Mouse (Mus musculus) CD8-positive naive resting alpha-beta T cell, adult 2 months (primary cell): Measurements from ENCODE around the gene Gm3854.
"Not testable (repeated sequence)": the region's sequence is repeated elsewhere in the genome, so short reads cannot be mapped to it uniquely, and the experiment has no call there.

Source experiments
- DNase-seq, 2 experiments: peaks; one replicate each; pipeline ENCODE4 v3.0.0; 2022; ENCODE audit warnings: low read depth in 2 of 2, low spot score in 2 of 2

Gm3854 gene

DNA sequence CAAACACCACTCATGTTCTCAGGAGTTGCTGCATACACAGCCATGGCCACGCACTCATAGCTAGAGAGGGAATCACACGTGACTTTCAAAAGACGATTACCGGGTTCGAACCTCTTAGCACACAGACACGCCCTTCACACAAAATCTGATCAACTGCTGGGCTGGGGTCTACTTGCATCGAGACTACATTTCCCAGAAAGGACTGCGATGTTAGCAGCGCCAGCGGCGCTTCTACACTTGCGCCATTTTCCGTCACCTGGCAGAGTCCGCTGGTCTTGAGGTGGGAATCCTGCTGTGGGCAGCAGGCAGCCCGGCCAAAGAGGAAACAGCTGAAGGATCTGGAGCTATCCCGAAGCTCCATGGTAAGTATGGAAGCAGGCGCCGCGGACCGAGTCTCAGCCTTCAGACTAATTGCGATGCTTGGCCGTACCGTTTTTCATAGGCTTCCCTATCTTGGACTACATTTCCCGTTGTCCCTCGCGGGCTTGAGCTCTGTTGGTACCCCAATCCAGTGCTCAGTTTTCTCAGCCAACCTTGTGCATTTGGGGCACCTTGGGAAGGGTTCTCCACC, at the start of gene Gm3854:
Gene Gm3854 (plus strand): TSS at position 259 of the 571 bp plus-strand sequence.
- DNase-seq: no peak

DNA sequence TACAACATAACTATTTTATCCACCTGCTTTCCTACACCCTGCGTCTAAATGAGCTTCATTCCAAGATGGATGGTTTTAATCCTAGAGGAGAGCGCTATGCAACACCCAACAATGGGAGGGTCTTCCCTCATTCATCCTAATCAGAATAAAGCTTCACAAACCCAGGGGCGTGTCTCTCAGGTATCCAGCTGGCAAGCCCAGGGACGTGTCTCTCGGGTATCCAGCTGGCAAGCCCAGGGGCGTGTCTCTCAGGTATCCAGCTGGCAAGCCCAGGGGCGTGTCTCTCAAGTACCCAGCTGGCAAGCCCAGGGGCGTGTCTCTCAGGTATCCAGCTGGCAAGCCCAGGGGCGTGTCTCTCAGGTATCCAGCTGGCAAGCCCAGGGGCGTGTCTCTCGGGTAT, 42.8 kb upstream of the Gm3854 start:
- DNase-seq: not testable (repeated sequence)

DNA sequence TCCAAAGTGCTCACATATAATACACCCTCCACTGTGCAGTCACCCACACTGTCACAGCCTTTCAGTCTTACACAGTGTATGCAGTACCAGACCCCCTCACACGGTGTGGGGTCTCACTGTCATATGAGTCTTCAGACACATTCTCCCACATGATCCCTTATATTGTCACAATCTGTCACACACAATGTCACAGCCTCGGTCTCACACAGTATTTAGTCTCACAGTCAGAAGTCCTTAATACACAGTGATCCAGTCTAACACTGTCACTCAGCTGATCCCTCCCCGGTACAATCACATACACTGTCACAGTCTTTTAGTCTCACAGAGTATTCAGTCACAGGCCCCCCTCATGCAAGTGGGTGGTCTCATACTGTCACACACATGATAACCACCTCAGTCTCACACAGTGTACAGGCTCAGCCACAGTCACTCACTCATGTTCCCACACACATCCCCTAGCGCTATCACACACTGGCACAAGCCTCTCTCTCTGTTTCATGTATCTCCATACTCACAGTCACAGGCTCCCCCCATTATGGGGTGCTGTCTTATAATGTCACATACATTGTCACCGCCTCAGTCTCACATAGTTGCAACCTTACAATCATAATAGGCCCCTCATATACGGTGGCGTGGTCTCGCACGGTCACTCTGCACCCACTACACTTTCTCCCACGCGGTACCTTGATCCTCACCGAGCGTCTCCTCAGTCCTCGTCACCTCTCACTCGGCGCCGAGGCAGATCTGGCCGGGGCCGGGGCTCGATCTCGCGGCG, 12.9 kb upstream of the Gm3854 start:
- no peak for DNase-seq

DNA sequence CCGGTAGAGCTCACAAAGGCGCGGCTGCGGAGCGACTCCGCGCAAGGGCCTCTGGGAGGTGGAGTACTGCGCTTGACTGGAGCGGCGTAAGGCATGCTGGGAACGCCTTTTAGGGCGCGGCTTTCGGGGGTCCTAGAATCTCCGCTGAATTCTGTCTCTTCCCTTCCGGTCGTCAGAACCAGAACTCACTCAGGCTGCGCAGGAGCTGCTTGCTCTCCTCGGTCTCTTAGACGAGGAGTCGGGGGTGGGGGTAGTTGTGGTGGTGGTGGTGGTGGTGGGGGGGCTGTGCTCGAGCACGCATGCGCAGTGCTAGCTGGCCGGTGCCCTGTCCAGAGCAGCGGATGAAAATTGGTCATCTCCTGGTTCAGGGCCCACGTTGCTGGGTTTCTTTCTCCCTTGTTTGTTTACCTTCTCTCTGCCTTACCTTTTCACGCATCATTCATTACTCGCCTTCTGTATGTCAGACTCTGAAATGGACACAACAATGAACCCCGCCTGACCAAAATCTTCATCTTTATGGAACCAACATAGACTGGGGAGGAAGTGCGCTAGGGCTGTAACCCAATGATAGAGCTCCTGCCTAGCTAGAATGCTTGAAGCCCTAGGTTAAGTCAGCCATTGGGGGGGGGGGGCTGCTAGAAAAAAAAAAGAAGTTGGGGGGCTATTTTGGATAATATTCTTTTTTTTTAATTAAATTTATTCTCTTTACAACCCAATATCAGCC, 12.2 kb upstream of the Gm3854 start, which contains the start of gene Zfp583:
Gene Zfp583 (minus strand): TSS at position 53 of the 724 bp plus-strand sequence.
- peak; percentile 43 to 59 for DNase-seq

DNA sequence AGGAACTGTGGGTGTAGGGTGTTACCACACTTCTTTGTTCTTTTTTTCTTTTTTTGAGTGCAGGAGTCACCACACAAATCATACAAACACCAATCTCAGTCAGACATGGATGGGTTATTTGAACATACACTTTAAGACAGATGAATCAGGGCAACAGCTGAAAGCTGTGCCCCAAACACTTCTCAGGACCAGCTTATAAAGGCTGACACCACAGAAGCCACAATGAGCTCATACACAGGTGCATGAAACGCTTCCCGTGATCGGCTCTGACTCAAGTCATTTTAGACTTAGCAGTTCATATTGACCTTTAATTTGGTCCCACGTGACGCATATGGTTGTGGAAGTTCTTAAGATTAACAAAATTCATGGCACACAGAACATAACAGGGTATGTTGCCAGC, 3.7 kb upstream of the Gm3854 start:
- DNase-seq: no peak

DNA sequence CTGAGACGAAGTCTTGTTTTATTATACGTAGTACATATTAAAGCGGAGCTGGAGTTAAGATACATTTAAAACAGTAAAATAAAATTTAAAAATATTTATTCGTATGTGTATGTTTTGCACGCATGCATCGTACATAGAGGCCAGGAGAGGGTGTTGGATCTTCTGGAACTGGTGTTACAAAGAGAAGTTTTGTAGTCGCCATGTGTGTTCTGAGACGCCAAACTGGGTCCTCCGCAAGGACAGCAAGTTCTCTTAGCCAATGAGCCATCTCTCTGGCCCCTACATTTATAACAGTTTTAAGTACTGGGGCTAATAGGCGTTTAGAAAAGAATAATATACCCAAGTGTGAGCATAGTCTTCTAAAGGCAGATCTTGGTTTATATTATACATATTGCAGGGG, 565 bp downstream of the Gm3854 start:
- no peak for DNase-seq

DNA sequence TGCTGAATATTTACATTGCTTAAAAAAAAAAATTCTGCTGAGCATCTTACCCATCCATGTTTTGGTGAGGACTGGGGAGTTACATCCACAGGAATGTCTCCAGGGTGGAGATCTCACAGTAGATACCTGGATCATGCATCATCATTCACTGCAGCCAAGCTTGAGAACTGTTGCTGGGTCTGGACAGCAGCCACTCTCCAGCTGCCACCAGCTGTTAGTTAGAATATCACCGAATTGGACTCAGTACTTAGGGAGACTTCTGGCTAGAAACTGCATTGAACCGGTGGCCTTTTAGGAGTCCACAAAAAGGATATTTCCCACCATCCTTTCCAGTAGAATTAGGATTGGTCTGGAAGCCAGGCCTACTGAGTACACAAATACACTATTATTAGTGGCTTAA, 14.6 kb downstream of the Gm3854 start:
- DNase-seq: no peak

DNA sequence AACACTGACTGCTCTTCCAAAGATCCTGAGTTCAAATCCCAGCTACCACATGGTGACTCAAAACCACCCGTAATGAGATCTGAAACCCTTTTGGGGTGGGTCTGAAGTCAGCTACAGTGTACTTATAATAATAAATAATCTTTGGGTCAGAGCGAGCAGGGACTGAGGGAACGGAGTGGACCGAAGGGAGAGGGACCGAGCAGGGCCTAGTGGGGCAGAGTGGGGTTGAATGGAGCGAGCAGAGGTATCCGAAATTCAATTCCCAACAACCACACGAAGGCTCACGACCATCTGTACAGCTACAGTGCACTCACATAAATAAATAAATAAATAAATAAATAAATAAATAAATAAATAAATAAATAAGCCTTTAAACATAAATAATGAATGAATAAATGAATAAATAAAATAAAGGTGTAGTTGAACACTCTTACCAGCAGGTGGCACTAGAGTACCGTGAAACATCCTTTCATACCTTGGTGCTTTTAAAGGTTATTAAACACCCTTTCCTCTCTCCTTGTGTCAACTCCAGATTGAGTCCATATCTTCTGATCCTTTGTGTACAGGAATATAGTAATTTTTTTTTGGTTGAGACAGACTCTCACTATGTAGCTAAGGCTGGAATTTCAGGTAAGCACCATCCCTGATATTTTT, 15.5 kb downstream of the Gm3854 start:
- DNase-seq: peak in 1 of 2 experiments; percentile 41

DNA sequence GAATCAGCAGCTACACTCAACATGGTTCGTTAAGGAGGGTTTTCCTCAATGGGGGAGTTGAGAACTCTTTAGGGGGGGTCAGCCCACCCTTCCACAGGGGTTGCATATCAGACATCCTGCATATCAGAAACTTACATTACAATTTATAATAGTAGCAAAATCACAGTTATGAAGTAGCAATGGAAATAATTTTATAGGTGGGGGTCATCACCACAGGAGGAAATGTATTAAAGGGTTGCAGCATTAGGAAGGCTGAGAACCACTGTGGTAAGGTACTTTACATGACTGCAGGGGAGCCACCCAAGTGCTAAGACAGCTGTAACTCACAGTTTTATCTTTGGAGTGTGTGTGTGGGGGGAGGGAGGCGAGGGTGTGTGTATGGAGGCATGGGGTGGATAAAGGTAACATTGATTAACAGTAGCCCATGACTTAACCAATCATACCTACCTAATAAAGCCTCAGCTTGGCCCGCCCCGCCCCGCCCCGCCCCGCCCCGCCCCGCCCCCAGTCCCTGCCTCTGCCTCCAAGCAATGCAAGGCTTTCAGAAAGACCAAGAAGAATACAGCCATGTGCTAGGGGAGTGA, 17.0 kb downstream of the Gm3854 start:
- DNase-seq: no peak

DNA sequence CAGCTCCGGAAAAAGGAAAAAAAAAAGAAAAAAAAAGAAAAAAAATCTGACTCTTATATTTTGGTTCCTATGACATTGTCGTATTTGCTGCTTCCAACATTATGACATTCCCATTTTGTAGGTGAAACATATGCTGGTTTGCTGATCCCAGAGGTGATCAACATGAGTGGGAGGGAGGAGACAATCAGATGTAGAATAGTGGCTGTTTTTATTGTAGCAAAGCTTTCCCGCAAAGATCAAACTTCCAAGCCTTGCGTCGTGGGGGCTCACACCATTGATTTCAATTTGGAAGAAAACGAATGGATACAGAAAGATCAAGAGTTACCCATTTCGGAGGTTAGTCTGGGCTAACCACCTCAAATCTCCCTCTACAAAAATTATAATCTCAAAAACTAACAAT, 18.2 kb downstream of the Gm3854 start:
- no peak for DNase-seq

DNA sequence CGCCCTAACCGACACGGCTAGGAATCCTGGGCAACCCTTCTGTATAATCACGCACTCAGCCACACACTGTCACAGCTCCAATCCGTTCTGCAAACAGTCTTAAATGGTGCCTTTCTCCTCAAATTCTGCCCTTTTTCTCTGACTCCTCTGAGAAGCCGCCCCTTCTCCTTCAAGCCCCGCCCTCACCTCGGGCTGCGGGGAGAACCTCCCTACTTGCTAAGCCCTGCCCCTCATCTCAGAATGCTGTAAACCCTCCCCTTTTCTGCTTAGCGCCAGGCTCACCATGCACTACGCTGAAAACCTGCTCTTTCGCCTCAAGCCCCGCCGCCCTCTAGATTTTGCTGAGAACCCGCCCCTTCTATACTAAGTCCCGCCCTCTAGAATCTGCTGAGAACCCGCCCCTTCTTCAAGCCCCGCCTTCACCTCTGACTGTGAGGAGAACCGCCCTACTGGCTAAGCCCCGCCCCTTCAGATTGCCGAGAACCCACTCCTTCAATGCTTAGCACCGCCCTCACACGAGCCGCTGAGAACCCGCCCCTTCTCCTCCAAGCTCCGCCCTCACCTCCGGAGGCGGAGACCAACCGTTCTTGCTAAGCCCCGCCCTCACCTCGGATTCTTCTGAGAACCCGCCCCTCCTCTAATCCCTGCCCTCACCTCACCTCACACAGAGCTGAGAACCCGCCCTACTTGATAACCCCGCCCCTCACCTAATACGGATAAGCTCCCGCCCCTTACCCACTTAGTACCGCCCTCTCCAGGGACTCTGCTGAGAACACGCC, 18.9 kb downstream of the Gm3854 start:
- peak; percentile 96 to 98 for DNase-seq

DNA sequence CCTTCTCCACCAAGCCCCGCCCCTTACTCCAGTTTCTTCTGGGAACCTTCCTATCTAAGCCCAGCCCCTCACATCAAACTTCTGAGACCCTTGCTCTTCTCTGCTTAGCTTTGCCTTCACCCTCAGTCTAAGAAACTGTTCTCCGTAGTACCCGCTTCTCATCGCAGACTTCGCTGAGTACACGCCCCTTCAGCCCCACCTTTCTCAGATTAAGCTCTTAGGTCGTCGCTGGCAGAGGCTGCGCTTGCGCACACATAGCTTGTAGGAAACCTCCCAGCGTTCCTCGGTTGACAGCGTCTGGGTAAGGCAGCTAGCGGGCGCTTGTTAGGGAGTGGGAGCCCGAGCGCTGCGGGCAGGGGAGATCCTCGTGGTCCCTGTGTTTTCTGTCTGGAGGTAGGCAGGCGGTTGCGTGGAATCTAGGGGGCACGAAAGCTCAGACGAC, 19.5 kb downstream of the Gm3854 start, which contains the start of gene Zfp78:
Gene Zfp78 (plus strand): TSS at position 234 of the 442 bp plus-strand sequence.
- no peak for DNase-seq

DNA sequence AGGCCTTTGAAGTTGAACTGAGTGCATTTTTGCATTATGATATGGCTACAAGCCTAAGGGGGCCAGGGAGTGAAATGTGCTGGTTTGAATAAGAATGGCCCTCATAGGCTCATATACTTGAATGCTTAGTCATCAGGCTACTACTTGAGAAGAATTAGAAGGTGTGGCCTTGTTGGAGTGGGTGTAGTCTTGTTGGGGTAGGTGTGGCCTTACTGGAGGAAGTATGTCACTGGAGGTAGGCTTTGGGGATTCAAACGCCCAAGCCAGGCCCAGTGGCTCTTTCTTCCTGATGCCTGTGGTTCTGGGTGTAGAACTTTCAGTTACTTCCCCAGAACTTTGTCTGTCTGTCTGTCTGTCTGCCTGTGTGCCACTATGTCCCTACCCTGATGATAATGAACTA, 21.2 kb downstream of the Gm3854 start:
- no peak for DNase-seq

DNA sequence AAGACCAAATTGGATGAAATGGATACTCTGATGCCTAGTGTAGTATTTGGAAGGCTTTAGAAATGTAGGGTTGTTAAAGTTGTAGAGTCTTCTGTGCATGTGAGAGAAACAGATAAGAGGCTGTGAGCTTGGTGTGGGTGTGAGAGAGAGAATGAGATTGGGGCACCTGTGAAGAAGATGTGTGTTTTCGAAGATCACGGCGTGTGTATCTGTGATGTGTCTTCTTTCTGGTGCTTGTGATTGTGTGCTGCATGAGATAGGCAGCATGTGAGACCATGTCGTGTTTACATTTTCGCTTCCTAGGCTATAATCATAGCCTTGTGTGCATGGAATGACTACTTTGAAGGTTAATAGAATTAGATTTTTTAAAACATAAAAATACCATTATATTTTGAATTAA, 23.6 kb downstream of the Gm3854 start:
- no peak for DNase-seq

DNA sequence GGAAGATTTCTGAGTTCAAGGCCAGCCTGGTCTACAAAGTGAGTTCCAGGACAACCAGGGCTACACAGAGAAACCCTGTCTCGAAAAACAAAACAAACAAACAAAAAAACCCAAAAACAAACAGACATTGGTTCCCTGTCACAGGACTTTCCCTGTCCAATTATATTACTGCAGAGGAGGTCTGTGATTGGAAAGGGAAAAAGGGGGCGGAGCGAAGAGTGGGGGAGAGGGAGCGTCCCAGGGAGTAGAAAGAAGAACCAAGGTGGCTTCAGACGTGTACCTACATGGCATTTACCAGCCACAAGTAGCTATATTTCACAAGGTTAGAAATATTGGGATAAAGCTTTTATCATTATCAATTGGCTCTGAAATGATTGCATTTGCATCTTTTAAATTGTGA, 24.6 kb downstream of the Gm3854 start:
- not testable (repeated sequence) for DNase-seq

DNA sequence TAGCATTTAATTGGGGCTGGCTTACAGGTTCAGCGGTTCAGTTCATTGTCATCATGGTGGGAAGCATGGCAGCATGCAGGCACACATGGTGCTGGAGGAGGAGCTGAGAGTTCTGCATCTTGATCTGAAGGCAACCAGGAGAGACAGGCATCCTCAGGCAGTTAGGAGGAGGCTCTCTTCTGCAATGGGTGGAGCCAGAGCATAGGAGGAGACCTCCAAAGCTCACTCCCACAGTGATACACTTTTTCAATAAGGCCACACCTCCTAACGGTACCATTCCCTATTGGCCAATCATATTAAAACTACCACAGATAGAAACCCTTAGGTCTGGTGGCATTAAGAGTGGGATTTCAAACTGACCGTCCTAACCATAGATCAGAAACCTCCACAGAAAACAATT, 25.9 kb downstream of the Gm3854 start:
- DNase-seq: no peak

DNA sequence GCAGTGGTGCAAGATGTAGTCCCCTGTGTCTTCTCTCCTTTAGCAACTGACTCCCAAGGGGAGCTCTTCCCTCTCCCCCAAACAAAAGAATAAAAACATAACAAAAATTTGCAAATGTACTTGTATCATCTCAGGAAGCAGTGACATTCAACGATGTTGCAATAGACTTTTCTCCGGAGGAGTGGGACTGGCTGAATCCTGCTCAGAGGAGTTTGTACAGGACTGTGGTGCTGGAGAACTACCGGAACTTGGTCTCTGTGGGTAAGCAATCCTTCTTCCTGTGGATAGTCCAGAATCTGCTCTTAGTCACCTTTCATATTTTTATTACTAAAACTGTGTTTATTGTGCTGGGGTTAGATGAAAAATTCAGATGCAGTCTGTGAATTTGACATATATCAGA, 29.4 kb downstream of the Gm3854 start:
- no peak for DNase-seq

DNA sequence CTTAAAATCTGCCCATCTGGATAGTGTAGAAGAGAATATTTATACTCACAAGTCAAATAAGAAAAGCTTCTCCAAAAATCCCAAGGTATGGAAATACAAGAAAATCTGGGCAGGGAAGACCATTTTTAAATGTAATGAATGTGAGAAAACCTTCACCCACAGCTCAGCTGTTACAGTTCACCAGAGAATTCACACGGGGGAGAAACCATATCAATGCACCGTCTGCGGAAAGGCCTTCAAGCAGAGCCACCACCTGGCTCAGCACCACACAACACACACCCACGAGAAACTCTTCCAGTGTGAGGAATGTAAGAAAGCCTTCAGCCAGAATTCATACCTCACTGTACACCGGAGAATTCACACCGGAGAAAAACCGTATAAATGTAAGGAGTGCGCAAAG, 34.9 kb downstream of the Gm3854 start:
- no peak for DNase-seq

DNA sequence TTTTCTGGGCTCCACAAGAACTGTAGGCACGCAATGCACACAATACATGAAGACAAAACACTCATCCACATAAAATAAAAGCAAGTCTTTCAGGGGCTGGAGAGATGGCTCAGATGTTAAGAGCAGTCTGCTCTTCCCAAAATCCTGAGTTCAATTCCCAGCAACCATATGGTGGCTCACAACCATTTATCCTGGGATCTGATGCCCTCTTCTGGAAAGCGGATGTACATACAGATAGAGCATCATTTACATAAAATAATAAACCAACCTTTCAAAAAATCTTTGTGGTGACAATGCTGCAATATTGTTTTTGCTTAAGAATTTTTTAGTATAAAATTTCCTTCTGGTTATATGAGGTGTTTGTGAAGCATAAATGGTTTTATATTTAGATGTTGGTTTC, 37.9 kb downstream of the Gm3854 start:
- DNase-seq: no peak

DNA sequence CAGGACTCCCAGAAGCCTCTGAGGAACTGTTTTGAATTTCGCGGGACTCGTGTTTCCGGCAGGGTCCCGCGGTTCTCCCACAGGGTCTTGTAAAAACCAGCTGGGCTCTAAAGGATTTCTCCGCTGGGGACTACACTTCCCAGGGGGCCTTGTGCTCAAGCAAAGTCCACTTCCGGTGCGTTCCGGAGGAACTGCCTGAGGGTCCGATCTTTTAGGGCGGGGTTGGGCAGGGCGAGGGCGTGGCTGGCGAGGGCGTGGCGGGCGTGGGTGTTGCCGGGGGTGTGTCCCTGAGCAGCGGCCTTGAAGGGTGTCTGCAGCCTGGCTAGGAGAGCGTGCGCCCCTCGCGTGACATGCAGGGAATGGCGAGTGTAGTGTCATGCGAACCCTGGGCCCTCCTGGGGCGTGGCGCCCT, 39.5 kb downstream of the Gm3854 start, which contains the start of gene Zfp28:
Gene Zfp28 (plus strand): TSS at position 252 of the 412 bp plus-strand sequence.
- peak; percentile 79 to 81 for DNase-seq
